Mouse (Mus musculus) retina, adult 2 months (tissue): ENCODE results near the gene Syt9.
"Not testable (repeated sequence)": the region's sequence is repeated elsewhere in the genome, so short reads cannot be mapped to it uniquely, and the experiment has no call there.

Experiments used
- DNase-seq: peaks from one replicate; pipeline ENCODE4 v3.0.0-alpha.2; 2012; ENCODE audit warnings: low read depth, low spot score

Gene Syt9

DNA sequence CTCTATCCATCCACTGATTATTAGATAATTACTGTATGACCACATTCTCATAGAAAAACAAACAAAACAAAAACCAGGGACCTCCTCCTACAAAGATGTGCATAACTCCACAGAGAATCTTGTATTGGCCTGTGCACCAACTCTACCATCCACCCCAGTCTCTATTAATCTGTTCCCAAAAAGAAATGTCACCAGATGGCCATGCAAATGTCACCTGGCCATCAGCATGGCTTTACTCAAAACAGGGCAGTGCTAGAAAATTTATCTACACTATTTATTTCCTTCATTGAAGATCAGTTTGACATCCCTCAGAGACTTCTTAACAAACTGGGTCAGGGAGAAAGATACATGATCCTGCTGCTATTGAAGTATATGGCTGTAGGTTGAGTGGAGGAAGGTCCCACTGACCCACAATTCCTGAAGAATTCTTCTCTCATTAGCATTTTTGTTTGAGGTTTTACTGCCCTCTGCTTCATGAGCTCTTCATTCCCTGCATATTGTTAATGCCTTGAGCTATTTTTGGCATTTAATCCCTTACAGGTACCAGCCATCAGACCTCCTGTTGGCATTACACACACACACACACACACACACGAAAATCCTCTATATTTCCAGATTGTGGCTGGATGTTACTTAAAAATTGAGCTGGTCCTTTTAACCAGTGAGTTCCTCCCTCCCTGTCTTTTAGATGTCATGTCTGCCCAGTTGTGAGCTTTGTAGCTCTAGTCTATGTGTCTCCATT is 91.3 kb downstream of the Syt9 start:
- DNase-seq, result no peak

DNA sequence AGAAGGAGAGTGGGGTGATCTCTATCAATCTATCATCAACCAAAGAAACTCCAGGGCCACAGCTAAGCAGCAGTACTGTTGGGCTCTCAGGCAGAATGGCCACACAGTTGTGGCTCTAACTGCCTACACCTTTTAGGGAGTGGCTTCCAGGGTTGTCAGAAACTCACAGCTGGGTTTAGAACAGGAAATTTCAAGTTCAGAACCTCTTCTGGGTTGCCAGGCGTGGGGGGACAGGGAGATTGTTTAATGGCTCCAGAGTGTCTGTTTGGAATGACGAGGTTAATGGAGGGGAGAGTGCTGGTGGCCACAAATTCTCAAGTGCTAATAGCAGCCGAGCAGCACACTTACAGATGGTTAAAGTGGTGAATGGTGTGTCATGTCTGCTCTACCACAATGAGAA is 92.4 kb downstream of the Syt9 start:
- no peak for DNase-seq

DNA sequence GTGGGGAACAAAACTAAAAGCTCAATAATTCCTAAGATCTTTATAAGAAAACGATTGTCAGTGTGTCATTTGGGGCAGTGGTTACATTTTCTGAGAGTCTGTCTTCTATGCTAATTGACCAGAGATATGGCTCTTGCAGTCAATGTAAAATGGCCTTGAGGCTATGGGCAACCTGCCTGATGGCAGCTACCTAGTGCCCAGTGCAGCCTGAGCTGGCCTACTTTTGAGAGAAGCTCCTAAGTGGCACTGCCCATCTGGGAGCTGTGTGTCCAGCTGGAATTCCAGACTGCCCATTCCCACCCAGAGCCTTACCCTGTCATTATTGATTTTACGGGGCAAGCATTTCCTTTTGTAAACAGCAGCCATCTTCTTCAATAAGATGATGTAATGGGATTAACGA is 94.6 kb downstream of the Syt9 start:
- DNase-seq, result no peak

DNA sequence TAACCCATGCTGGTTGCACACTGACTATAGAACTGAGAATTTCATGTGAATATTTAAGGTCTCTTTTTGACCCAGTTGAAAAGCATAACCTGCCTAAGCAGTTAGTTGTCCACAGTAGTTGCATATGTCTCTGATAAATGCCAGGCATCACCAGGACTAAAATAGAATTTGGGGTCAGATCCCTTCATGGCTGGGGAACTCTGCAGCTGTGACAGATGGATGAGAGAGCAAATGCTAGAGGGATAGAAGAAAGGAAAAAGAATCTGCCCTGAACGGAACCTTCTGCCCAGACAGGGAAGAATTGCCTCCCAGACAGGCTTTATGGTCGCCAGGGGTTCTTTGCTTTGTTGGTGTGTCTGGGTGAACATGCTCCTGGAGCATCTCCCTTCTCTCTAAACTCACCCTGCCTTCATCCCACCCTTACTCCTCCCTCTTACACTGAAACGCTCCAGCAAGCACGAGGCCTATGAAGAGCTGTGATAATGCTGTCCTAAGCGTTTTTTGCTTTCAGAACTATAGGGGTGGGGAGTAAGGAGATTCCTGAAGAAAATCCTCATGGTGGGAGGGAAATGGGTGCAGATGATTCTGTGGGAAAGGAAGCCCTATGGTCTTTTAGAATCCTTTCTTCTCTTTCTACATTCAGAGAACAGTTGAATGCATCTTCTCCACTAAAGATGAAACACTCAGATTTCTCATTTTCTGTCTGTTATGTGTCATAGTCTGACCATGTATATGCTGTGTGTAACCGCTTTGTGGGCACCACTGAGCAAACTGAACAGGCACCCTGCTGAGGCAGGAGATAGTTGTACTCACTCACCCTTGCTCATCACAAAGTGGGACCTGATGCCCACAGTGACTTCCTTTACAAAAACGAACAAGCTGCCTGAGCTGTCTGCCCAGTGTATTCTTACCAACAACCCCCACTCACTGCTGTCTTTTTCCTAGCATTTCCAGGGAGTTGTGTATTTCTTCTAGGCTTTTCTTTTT is 108.7 kb downstream of the Syt9 start:
- no peak for DNase-seq

DNA sequence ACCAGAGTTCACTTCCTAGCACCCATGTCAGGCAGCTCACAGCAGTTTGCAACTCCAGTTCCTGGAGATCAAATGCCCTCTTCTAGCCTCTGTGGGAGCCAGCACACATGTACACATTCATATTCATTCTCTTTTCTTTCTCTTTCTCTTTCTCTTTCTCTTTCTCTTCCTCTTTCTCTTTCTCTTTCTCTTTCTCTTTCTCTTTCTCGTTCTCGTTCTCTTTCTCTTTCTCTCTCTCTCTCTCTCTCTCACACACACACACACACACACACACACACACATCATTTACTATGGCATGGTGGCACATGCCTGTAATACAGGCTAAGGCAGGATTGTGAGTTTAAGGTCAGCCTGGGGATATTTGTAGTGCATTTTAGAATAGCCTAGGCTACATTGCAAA is 115.2 kb downstream of the Syt9 start:
- DNase-seq, result not testable (repeated sequence)

GRCm38 (mm10) chr7:107495428-107495827 is 124.9 kb downstream of the Syt9 start:
- DNase-seq, result no peak

DNA sequence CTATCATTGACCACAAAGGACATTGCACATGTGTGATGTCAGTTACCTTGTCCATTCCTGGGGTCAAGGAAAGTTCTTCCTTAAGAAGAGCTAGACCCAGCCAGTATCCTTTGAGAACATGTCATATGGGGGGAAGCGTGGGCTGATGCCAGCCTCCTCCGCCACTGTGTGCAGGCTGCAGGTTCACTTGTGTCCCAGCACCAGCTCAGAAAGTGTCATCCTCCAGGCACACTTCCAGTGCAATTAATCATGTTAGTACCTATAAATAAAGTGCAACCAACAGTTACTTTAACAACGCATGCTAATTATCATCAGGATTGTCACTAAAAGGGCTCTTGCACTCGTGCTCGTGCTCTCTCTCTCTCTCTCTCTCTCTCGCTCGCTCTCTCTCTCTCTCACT is 126.4 kb downstream of the Syt9 start:
- no peak for DNase-seq

GRCm38 (mm10) chr7:107500641-107501040 is 130.1 kb downstream of the Syt9 start:
- DNase-seq, result no peak

DNA sequence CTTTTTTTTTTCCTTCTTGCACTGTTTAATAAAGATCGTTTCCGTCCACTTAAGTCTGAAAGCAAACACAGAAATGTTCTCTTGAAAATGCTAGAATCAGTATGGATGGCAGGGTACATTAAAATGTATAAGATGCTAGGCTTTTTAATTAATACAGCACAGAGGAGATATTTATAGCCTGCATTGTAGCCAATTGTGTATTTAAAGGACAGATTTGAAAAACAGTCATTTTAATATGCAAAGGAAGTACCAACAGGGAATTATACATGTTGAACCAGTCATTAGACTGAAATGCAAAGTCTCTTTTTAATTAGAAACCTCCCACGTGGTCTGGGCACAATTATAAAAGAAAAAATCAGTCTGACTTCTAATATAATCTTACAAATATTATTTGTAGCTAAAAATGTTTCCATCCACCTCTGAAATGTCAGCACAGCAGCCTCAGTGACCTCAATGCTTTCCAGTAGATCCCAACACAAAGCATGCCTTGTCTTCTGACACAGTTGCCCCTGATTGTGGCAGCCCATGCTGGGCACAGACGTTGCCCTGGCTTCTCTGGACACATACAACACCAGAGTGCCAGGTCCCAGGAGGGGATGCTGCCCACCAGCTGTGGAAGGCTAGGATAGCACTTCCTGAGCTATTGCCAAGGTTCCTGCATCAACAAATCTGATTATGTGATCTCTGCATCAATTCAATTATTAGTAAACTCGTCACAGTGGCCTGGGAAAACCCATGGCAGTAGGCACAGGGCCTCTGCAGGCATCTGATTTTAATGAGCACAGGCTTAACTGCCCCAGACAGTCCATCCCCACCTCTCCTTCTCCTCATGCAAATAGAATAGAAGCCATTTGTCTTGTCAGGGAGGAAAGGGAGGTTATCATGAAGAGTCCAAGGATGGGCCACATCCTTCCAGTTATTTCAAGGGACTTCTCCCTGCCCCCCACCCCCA is 134.5 kb downstream of the Syt9 start:
- no peak for DNase-seq

GRCm38 (mm10) chr7:107507920-107508319 is 137.4 kb downstream of the Syt9 start:
- no peak for DNase-seq

DNA sequence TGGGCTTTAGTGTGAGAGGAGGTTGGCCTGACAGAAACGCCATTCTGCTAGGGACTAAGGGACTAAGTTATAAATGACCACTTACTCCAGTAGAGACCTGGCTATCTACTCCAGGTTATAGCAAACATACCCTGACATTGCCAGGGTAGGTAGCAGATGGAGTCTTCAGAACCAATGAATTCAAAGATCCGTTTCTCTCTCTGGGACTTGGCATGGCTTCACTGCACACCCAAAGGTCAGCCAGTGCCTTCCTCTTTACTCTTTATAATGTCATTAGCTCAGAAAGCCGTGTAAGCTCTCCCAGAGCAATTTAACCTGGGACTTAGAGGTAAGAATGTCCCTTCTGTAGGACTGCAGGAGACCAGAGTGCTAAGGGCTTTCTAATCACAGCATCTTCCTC is 139.2 kb downstream of the Syt9 start:
- no peak for DNase-seq

DNA sequence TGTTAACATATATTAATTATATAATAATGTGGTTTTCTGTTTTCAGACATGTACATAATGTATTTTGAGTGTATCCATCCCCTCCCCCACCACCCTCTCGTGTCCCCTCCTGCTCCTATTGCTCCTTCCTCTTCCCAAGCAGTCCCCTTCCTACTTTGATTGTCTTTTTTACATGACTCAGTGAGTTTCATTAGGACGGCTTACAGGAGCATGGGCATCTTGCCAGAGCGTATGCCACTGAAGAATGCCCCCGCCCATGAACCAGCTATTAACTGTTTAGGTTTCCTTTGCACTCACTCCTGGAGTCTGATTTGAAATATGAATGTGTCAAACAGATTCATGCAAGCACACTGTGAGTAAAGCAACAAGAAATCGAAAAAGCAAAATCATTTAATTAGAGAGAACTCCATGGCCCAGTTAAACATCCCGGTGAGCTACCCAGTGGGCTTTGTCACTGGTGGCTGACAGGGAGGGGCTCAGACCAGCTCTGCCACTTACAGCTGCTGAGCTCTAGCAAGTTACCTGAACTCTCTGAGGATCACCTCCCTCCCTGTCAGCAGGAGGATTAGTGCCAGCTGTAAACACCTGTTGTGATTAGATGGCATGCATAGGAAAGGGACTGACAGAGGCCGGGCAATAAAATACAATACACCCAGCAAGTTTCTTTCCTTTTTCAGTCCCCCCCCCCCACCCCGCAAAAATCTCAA is 146.3 kb downstream of the Syt9 start:
- no peak for DNase-seq

DNA sequence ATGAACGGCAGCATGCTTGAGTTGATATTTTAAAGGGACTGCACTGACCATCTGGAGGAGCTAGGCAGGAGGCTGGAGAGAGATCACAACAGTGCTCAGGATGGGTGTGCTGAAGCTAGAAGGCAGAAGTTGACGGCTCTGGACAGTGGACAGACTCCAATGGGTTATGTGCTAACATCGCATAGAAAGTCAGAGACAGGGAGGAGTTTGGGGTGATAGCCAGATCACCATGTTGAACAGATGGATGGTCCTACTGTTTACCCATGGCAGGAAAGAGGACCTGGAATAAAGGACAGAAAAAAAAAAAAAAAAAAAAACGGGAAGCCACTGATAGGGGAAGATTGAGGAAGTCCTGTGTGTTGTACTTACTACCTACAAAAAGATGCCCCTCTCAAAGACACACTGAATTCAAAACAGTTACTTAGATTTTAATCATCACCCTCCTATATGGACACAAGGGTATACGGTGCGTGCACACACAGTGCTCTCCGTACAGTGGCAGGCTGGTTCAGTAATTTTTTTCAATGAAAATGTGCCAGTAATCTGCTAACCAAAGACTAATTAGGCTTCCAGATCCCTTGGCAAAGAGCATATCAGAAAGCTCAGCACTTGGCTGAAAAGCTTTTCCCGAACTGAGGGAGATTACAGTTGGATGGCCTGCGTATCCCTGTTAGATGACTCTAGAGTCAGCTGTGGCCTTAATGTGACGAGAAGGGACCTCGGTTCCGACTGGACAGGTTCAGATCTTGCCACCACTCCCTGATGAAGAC is 148.9 kb downstream of the Syt9 start:
- DNase-seq, result no peak

GRCm38 (mm10) chr7:107521411-107521810 is 150.9 kb downstream of the Syt9 start:
- no peak for DNase-seq

DNA sequence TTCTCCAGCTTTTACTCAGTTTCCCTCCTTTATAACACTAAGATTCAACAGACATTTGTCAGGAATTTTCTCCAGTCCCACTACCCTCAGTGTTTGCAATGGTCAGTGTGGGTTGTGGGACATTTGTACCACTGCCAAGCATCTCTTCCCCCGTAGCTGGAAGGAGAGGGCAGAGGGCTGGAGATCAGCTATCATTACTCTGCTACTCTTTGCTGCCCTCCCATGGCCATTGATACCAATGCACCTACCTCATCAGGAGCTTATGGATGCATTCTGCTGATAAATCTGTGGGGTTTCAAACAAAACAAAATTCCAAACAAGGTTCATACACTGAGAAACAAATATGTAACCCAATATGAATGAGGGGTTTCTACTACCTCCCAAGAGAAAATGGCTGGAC is 155.8 kb downstream of the Syt9 start:
- peak; percentile 38 for DNase-seq

GRCm38 (mm10) chr7:107528169-107528772 is 157.7 kb downstream of the Syt9 start:
- DNase-seq, result no peak

DNA sequence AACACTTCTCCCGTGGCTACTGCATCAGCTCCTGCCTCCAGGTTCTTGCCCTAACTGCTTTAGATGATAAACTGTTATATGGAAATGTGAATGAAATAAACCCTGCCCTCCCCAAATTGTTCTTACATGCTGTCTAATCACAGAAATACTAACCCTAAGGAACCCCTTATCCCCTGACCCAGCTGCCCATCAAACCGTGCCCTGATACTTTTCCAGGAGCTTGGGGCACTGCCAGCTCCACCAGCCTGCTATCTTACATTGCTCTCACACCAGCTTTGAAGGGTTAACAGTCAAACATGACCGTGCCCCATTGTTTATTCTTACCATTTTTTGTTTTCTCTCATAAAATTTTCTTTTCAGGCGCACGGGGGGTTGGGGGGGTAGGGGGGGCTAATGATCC is 158.8 kb downstream of the Syt9 start:
- DNase-seq, result no peak

GRCm38 (mm10) chr7:107535311-107535710 is 164.8 kb downstream of the Syt9 start:
- no peak for DNase-seq

DNA sequence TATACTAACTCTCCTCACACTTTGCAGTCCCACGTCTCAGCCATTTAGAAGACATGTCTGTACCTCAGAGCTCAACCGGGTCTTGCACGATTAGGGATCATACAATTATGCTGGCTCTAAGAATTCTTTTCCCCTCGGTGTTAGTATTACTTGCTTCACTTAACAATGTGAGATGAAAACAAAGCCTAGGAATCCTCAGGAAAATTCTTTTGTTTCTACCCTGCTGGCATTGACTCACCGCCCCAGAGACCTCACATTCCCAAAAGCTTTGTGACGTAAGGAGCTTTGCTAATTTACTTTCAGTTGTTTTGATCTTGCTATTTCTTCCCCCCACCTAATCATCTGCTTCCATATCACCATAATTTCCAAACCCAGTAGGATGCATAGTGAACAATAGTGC is 166.0 kb downstream of the Syt9 start:
- DNase-seq, result no peak

DNA sequence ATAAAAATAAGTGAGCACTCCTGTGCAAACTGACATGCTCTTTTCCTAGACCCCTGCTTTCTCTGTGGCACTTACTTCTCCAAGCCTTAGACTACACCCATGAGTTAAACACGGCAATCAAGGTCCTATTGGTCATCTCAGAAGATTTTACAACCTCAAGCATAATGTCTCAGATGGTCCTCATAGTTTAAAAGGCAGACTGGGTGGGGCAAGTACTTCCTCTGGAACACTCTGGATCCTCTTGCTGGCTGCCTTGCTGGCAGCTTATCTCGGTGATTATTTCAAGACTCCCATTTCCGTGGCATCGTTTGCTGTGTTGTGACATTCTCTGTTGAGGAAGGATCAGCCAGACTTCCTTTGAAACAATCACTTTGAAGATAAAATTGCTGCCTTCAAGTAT is 169.5 kb downstream of the Syt9 start:
- no peak for DNase-seq
